Mouse (Mus musculus) liver, embryonic 12.5 days (tissue): Measurements from ENCODE around the gene Fuz. TPM values are rescaled to one million over a fixed set of nuclear protein-coding genes. Genes with fewer than 3 reads are reported as not detected.

Experiments used
- ATAC-seq: fragments of 200-750 bp; cut with Nextera tagmentation; 2 replicates; pipeline ENCODE4 v1.8.0; 2017; ENCODE audit warnings: moderate number of reproducible peaks, mild to moderate bottlenecking, moderate library complexity
- H3K27ac ChIP-seq: fragments of 300-500 bp; sonication (generic); 2 replicates; pipeline ENCODE4 v1.5.1; 2016; ENCODE audit warnings: mild to moderate bottlenecking
- H3K27me3 ChIP-seq: fragments of 300-500 bp; sonication (generic); replicated peaks from 2 replicates; pipeline ENCODE4 v1.6.1; 2016; ENCODE audit warnings: mild to moderate bottlenecking, moderate library complexity
- H3K36me3 ChIP-seq: fragments of 300-500 bp; sonication (generic); 2 replicates; pipeline ENCODE4 v1.6.1; 2016; ENCODE audit warnings: mild to moderate bottlenecking, moderate library complexity
- H3K4me1 ChIP-seq: fragments of 300-500 bp; sonication (generic); 2 replicates; pipeline ENCODE4 v1.6.1; 2016
- H3K4me2 ChIP-seq: fragments of 300-500 bp; sonication (generic); 2 replicates; pipeline ENCODE4 v1.6.1; 2016; ENCODE audit warnings: mild to moderate bottlenecking, moderate library complexity
- H3K4me3 ChIP-seq: fragments of 300-500 bp; sonication (generic); 2 replicates; pipeline ENCODE4 v1.5.1; 2016; ENCODE audit warnings: mild to moderate bottlenecking, moderate library complexity
- H3K9ac ChIP-seq: fragments of 300-500 bp; sonication (generic); 2 replicates; pipeline ENCODE4 v1.6.1; 2016; ENCODE audit warnings: mild to moderate bottlenecking, moderate library complexity
- H3K9me3 ChIP-seq: fragments of 300-500 bp; sonication (generic); replicated peaks from 2 replicates; pipeline ENCODE4 v1.6.1; 2016; ENCODE audit warnings: mild to moderate bottlenecking, moderate library complexity
- WGBS: fragments of 180-500 bp; shearing (Covaris S2); methylation state at CpG from one replicate; pipeline ENCODE4 v1.1.7; 2016; ENCODE audit not compliant: insufficient replicate concordance; 5-methylcytosine and 5-hydroxymethylcytosine counted together
- polyA plus RNA-seq: library from polyadenylated mRNA; unstranded; fragments of >200 nt; fragmentation: Nextera tagmentation; extraction: Ambion mirVana; gene quantifications from 2 replicates; pipeline ENCODE4 v1.2.1, GENCODE M21; 2016

The Fuz gene
- polyA plus RNA-seq, 1 experiment from 2014 or later: 9.0 TPM

GRCm38 (mm10) chr7:44853065-44853464 lies 42.8 kb upstream of the Fuz start:
- Histone ChIP-seq H3K27ac (peak overlapping the region; percentile 97), H3K36me3 (peaks cover 23% of the 10 kb centered on the region), H3K9ac (peak overlapping the region; percentile 90; the same call in 1 of the 2 replicates), H3K9me3 (no peaks in the 10 kb centered on the region), H3K4me3 (0 out of 2 replicates have a peak overlapping the region, but pooled peaks have one; percentile 72), H3K4me1 (peaks cover 69% of the 10 kb centered on the region), H3K27me3 (no peaks in the 10 kb centered on the region), H3K4me2 (peak overlapping the region; percentile 89)
- WGBS: 93% methylated on average over 2 of the region's 2 CpGs
- ATAC-seq: no peak

- ATAC-seq: peak; percentile 9
- Histone ChIP-seq H3K9ac (peak overlapping the region; percentile 90), H3K36me3 (peaks cover 28% of the 10 kb centered on the region), H3K4me2 (peak overlapping the region; percentile 89), H3K9me3 (no peaks in the 10 kb centered on the region), H3K27ac (peak overlapping the region; percentile 97), H3K4me3 (peak overlapping the region; percentile 72), H3K4me1 (peaks cover 74% of the 10 kb centered on the region), H3K27me3 (no peaks in the 10 kb centered on the region)
- 29% methylated on average over 26 of the region's 26 CpGs for WGBS
These were observed 42.1 kb upstream of the Fuz start for GRCm38 (mm10) chr7:44853596-44854355.

- H3K4me2 ChIP-seq: peak overlapping the region; percentile 89
- H3K4me1 ChIP-seq: peaks cover 77% of the 10 kb centered on the region
- H3K9ac ChIP-seq: peak overlapping the region; percentile 90
- H3K4me3 ChIP-seq: peak overlapping the region; percentile 72
- WGBS: under 1% methylated on average over 45 of the region's 45 CpGs
- no peaks in the 10 kb centered on the region for H3K9me3 ChIP-seq
- peak overlapping the region; percentile 97 for H3K27ac ChIP-seq
- ATAC-seq: peak; percentile 76
- H3K27me3 ChIP-seq: no peaks in the 10 kb centered on the region
- peaks cover 30% of the 10 kb centered on the region for H3K36me3 ChIP-seq
These were observed 41.4 kb upstream of the Fuz start for GRCm38 (mm10) chr7:44854356-44855031.

DNA sequence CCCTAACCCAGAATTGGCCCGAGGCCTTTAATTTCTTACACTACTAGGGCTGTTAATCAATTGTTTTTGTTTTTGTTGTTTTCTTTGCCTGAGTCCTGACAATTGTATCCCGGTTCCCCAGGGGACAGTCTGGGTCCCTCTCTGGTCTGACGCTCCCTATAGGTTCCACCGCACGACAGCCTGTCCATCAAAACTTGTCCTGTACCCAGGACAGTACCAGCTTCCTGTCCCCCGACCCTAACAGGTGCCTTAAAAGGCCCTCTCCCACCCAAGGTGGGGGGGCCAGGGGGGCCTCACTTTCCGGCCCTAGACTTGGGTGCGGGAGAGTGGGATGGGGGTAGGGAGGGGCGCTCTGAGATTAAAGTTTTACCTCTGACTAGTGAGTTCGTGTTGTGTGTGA lies 40.8 kb upstream of the Fuz start:
- Histone ChIP-seq H3K4me2 (peak overlapping the region; percentile 89), H3K27ac (peak overlapping the region; percentile 97), H3K36me3 (peaks cover 36% of the 10 kb centered on the region), H3K9ac (peak overlapping the region; percentile 90), H3K4me3 (peak overlapping the region; percentile 72), H3K9me3 (no peaks in the 10 kb centered on the region), H3K4me1 (peaks cover 82% of the 10 kb centered on the region), H3K27me3 (no peaks in the 10 kb centered on the region)
- ATAC-seq: no peak
- WGBS: 42% methylated on average over 10 of the region's 10 CpGs

GRCm38 (mm10) chr7:44856265-44856916 lies 39.5 kb upstream of the Fuz start:
- Histone ChIP-seq H3K4me3 (peak overlapping the region; percentile 86), H3K4me2 (peak overlapping the region; percentile 89), H3K36me3 (peaks cover 41% of the 10 kb centered on the region), H3K9ac (peak overlapping the region; percentile 90), H3K4me1 (peaks cover 83% of the 10 kb centered on the region), H3K9me3 (no peaks in the 10 kb centered on the region), H3K27ac (peak overlapping the region; percentile 97), H3K27me3 (no peaks in the 10 kb centered on the region)
- ATAC-seq: no peak
- WGBS: 20% methylated on average over 9 of the region's 9 CpGs

GRCm38 (mm10) chr7:44857042-44857552 lies 38.8 kb upstream of the Fuz start, which contains the start of gene Pnkp:
Pnkp (plus strand) TSS chr7:44857139.
- peak within 1 kb of the TSS; percentile 90 for H3K9ac ChIP-seq
- peak within 1 kb of the TSS; percentile 89 for H3K4me2 ChIP-seq
- H3K4me1 ChIP-seq: peaks cover 76% of the 10 kb centered on the region
- whole genome bisulfite sequencing: 1% methylated on average over 32 of the region's 32 CpGs
- peak; percentile 23; the same call in 1 of the 2 replicates for ATAC-seq
- no peaks in the 10 kb centered on the region for H3K27me3 ChIP-seq
- no peaks in the 10 kb centered on the region for H3K9me3 ChIP-seq
- H3K27ac ChIP-seq: peak within 1 kb of the TSS; percentile 97
- H3K4me3 ChIP-seq: peak within 1 kb of the TSS; percentile 86
- peaks cover 41% of the 10 kb centered on the region for H3K36me3 ChIP-seq

DNA sequence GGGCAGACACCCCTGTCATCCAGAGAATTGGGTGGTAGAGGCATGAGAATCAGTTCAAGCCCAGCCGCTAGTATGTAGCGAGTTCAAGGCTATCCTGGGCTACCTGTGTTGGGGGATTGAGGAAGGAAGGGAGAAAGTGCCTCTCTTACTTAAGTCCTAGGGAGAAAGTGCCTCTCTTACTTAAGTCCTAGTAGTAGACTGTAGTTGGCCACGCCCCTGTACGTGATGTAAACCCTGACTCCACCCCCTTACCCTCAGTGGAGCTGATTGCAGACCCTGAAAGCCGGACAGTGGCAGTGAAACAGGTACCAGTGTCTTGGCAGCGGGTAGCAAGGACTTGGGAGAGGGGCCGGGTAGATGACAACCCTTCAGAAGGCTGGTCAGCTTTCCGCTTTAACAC lies 38.0 kb upstream of the Fuz start:
- peak overlapping the region; percentile 97 for H3K27ac ChIP-seq
- peak overlapping the region; percentile 86 for H3K4me3 ChIP-seq
- H3K9ac ChIP-seq: peak overlapping the region; percentile 90
- 0 out of 2 replicates have a peak, but pooled peaks have one; percentile 8 for ATAC-seq
- WGBS: 20% methylated on average over 8 of the region's 8 CpGs
- H3K27me3 ChIP-seq: no peaks in the 10 kb centered on the region
- no peaks in the 10 kb centered on the region for H3K9me3 ChIP-seq
- peaks cover 41% of the 10 kb centered on the region for H3K36me3 ChIP-seq
- peaks cover 68% of the 10 kb centered on the region for H3K4me1 ChIP-seq
- peak overlapping the region; percentile 89 for H3K4me2 ChIP-seq

GRCm38 (mm10) chr7:44859896-44860295 lies 36.0 kb upstream of the Fuz start:
- H3K4me3 ChIP-seq: no peak overlapping the region
- no peaks in the 10 kb centered on the region for H3K9me3 ChIP-seq
- no peak for ATAC-seq
- no peak overlapping the region for H3K27ac ChIP-seq
- peaks cover 55% of the 10 kb centered on the region for H3K4me1 ChIP-seq
- no peak overlapping the region for H3K4me2 ChIP-seq
- no peaks in the 10 kb centered on the region for H3K27me3 ChIP-seq
- no peak overlapping the region for H3K9ac ChIP-seq
- peaks cover 56% of the 10 kb centered on the region for H3K36me3 ChIP-seq
- 80% methylated on average over 11 of the region's 11 CpGs for WGBS

DNA sequence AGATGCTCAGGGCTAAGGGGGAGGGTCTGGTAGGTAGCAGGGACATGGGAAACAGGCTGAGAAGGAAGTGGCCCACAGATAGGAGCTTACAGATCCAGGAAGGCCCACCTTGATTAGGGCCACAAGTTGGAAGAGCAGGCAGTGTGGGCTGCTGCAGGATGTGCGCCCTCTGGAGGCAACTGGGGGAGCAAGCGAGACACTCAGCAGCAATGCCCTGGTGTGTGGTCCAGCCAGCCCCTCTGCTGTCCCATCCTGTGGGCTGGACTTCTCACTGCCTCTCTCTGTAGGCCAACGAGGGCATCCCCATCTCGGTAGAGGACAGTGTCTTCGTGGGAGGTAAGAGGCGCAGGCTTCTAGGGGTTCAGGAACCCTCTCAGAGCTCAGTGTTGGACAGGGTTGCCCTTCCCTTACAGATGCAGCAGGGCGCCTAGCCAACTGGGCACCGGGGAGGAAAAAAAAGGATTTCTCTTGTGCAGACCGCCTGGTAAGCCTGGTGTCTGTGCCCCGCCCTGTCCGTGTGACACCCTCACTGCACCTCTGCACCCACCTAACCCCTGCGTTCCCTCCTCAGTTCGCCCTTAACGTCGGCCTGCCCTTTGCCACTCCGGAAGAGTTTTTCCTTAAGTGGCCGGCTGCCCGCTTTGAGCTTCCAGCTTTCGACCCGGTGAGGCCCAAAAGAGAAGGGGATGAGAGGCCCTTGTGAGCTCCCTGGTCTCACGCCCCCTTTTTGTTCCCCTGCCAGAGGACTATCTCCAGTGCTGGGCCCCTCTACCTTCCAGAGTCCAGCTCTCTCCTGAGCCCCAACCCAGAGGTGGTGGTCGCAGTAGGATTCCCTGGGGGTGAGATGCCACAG lies 35.1 kb upstream of the Fuz start:
- Histone ChIP-seq H3K4me2 (no peak overlapping the region), H3K4me1 (peaks cover 55% of the 10 kb centered on the region)
- ATAC-seq: 0 out of 2 replicates have a peak, but pooled peaks have one; percentile 22

GRCm38 (mm10) chr7:44861429-44861816 lies 34.5 kb upstream of the Fuz start:
- Histone ChIP-seq H3K9me3 (no peaks in the 10 kb centered on the region), H3K27me3 (no peaks in the 10 kb centered on the region), H3K9ac (no peak overlapping the region), H3K4me2 (no peak overlapping the region), H3K36me3 (peaks cover 70% of the 10 kb centered on the region), H3K4me3 (no peak overlapping the region), H3K27ac (no peak overlapping the region), H3K4me1 (peaks cover 55% of the 10 kb centered on the region)
- ATAC-seq: no peak
- WGBS: 81% methylated on average over 14 of the region's 14 CpGs

More for the DNA sequence above, 35.1 kb upstream of the Fuz start:
- WGBS: 54% methylated on average over 22 of the region's 22 CpGs
- no peak overlapping the region for H3K4me3 ChIP-seq
- peaks cover 65% of the 10 kb centered on the region for H3K36me3 ChIP-seq
- H3K9ac ChIP-seq: 0 out of 2 replicates have a peak overlapping the region, but pooled peaks have one; percentile 2
- H3K27me3 ChIP-seq: no peaks in the 10 kb centered on the region
- no peaks in the 10 kb centered on the region for H3K9me3 ChIP-seq
- H3K27ac ChIP-seq: no peak overlapping the region

- 88% methylated on average over 8 of the region's 8 CpGs for WGBS
- Histone ChIP-seq H3K9me3 (no peaks in the 10 kb centered on the region), H3K4me2 (no peak overlapping the region), H3K27me3 (no peaks in the 10 kb centered on the region), H3K4me1 (peaks cover 62% of the 10 kb centered on the region), H3K36me3 (peaks cover 71% of the 10 kb centered on the region), H3K4me3 (no peak overlapping the region), H3K27ac (no peak overlapping the region), H3K9ac (no peak overlapping the region)
- no peak for ATAC-seq
These were observed 33.4 kb upstream of the Fuz start for GRCm38 (mm10) chr7:44862434-44862833.
